Mouse (Mus musculus): ENCODE results near the gene Tamm41.

The Tamm41 gene

GRCm38 (mm10) chr6:115022876-115023275 is 14.8 kb downstream of the Tamm41 start:
- peak; percentile 55 to 78 for DNase-seq

- DNase-seq = no peak
Observed at GRCm38 (mm10) chr6:115015461-115015860, 22.2 kb downstream of the Tamm41 start.

GRCm38 (mm10) chr6:115013574-115013973 is 24.1 kb downstream of the Tamm41 start:
- DNase-seq = peak; percentile 75 to 87

- no peak for DNase-seq
Observed at GRCm38 (mm10) chr6:115011792-115012191, 25.9 kb downstream of the Tamm41 start.

- DNase-seq = no peak
Observed at GRCm38 (mm10) chr6:115010815-115011214, 26.9 kb downstream of the Tamm41 start.

GRCm38 (mm10) chr6:115010304-115010703 is 27.4 kb downstream of the Tamm41 start:
- DNase-seq = no peak

- DNase-seq = peak; percentile 80 to 84
Observed at GRCm38 (mm10) chr6:115007728-115008127, 29.9 kb downstream of the Tamm41 start.

GRCm38 (mm10) chr6:115006948-115007347 is 30.7 kb downstream of the Tamm41 start:
- no peak for DNase-seq

- DNase-seq = no peak
Observed at GRCm38 (mm10) chr6:115006065-115006464, 31.6 kb downstream of the Tamm41 start.

- DNase-seq = no peak
Observed at GRCm38 (mm10) chr6:115005351-115005890, 32.3 kb downstream of the Tamm41 start.

GRCm38 (mm10) chr6:115004636-115005035 is 33.0 kb downstream of the Tamm41 start:
- DNase-seq = no peak

GRCm38 (mm10) chr6:114998374-114999031 is 39.2 kb downstream of the Tamm41 start:
- no peak for DNase-seq

- no peak for DNase-seq
Observed at GRCm38 (mm10) chr6:114997471-114997870, 40.2 kb downstream of the Tamm41 start.

- DNase-seq = no peak
Observed at GRCm38 (mm10) chr6:114996910-114997309, 40.8 kb downstream of the Tamm41 start.

GRCm38 (mm10) chr6:114994079-114994478 is 43.6 kb downstream of the Tamm41 start:
- DNase-seq = no peak

- no peak for DNase-seq
Observed at GRCm38 (mm10) chr6:114993659-114994058, 44.0 kb downstream of the Tamm41 start.

GRCm38 (mm10) chr6:114991909-114992308 is 45.8 kb downstream of the Tamm41 start:
- DNase-seq = no peak

- DNase-seq = peak; percentile 33 to 65
Observed at GRCm38 (mm10) chr6:114988619-114988980, 49.1 kb downstream of the Tamm41 start.

- peak; percentile 24 to 59 for DNase-seq
Observed at GRCm38 (mm10) chr6:114987966-114988618, 49.6 kb downstream of the Tamm41 start.

GRCm38 (mm10) chr6:114982671-114983070 is 55.0 kb downstream of the Tamm41 start:
- no peak for DNase-seq

GRCm38 (mm10) chr6:114979715-114980114 is 58.0 kb downstream of the Tamm41 start:
- no peak for DNase-seq

GRCm38 (mm10) chr6:114976915-114977419 is 60.7 kb downstream of the Tamm41 start:
- no peak for DNase-seq

- no peak for DNase-seq
Observed at GRCm38 (mm10) chr6:114974331-114974730, 63.3 kb downstream of the Tamm41 start.

- peak in 1 of 2 experiments; percentile 53 for DNase-seq
Observed at GRCm38 (mm10) chr6:114972988-114973387, 64.7 kb downstream of the Tamm41 start.

All from kidney, postnatal 25 days (tissue).